Mouse (Mus musculus) ES-Bruce4 (cell line): ENCODE data around the gene Nfe2.

Experiments used
- CTCF ChIP-seq: IDR thresholded peaks from one replicate; pipeline ENCODE4 v1.8.1; 2011; ENCODE audit warnings: low read depth, low read length
- EP300 ChIP-seq: IDR thresholded peaks from 2 replicates; pipeline ENCODE4 v1.6.1; 2011; ENCODE audit warnings: low read depth, low read length; ENCODE audit not compliant: insufficient read depth
- POLR2A ChIP-seq: IDR thresholded peaks from one replicate; pipeline ENCODE4 v1.8.1; 2011; ENCODE audit warnings: low read length; ENCODE audit not compliant: insufficient read depth

- TF ChIP-seq CTCF (no peak), POLR2A (no peak), EP300 (no peak)
These were observed 25.1 kb downstream of the Nfe2 start for GRCm38 (mm10) chr15:103233119-103233518.
